Mouse (Mus musculus) kidney, postnatal 25 days (tissue): ENCODE measurements around the gene Mrpl1.
A peak's percentile ranks its signal among the peaks of the same experiment; 100 is the strongest.

Experiments used
- DNase-seq, 2 experiments: peaks; one replicate each; pipeline ENCODE4 v3.0.0; 2021; ENCODE audit warnings: mixed read lengths in 2 of 2

The Mrpl1 gene

DNA sequence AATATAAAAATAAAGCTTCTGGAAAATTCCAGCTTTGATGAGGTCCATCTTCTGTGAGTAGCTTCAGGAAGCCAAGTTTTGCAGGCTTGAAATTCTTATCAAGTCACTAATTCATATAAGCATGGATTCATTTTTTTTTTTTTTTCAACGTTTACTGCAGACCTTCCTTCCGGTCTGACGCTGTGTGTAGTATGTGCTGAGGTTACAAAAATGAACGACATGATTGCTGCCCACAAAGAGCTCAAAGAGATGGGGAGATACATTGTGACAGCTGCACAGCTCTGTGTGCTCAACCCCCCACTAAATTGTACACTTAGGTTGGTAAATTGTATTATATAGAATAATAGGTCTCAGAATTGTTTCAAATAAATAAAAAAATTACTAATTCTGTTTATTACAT, 750 bp upstream of the Mrpl1 start:
- no peak for DNase-seq

DNA sequence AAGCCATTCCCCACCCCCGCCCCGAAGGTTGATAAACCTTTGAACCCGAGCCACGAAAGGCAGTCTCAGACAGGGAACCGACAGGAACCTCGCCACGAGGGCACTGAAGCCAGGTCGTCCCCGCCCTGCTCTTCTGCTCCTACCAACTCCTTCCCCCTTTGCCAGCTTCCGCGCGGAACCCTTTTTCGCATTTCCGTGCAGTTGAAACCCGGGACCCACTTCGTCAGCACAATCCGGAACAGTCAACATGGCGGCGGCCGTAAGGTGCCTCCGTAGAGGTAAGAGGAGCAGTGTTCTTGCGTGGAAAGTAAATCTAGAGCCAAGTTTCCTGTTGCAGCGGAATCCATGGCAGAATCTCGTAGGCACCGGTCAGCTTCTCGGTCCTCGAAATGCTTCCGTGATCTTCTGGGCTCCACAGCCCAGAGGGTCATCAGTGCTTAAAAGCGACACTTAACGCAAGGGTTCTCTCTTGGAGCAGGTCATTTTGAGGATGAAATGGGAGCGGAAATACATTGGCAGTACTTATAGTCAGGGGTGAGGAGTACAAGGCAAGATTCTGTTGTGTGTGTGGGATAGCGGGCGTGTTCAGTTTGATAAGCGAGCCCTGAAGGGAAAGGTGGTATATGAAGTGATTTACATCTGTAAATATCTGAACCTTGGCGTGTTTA, 757 bp downstream of the Mrpl1 start:
- DNase-seq: peak; percentile 93 to 95

DNA sequence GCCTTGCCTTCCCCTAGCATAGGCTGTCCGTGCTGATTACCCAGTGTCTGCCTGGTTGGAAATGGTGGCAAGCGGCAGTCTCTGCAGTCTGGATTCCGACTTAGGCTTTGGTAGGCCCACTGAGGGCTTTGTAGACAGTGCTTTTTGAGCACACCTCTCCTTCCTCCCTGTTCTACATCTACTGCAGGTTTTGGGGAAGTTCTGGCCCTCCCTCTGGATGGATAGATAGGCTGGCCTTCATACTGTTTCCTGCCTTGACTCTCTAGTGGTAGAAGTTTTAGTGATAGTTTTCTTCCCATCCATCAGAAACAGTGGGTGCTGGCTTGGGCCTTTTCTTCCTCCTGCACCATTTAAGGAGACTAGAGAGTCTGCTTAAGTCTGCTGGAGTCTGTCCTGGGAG, 9.4 kb downstream of the Mrpl1 start:
- DNase-seq: no peak

DNA sequence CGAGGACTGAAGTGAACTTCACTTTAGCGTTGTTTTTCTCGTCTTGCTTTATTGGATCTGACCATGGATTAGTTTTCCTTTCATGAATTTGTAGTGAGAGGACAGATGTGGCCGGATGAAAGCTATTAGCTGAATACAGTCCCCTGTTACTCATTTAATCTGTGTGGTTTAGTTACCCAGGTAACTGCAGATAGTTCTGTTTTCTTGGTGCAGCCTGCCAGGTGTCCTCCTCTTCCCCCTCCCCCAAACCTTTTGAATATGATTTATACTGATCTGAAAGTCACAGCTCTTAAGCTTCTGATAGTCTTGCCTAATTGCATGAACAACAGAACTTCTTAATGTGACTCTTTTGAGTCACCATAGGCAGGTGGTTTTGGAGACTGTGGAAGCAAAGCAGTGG, 10.2 kb downstream of the Mrpl1 start:
- no peak for DNase-seq

DNA sequence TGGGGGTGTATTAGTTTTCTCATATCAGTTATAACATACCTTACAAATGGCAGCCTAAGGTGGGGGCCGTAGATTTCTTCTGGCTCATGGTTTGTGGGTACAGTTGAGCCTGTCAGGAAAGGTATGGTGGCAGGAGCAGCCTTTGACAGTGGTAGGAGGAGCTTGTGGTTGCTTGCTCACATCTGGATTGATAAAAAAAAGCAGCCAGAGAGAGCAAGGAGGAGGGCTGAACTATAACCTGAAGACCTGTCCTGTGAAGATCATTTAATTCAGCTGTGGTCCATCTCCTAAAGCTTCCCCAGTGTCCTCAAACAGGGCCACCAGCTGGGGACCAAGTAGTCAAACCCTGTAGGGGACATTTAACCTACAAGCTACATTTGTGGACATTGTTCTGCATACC, 12.0 kb downstream of the Mrpl1 start:
- no peak for DNase-seq

DNA sequence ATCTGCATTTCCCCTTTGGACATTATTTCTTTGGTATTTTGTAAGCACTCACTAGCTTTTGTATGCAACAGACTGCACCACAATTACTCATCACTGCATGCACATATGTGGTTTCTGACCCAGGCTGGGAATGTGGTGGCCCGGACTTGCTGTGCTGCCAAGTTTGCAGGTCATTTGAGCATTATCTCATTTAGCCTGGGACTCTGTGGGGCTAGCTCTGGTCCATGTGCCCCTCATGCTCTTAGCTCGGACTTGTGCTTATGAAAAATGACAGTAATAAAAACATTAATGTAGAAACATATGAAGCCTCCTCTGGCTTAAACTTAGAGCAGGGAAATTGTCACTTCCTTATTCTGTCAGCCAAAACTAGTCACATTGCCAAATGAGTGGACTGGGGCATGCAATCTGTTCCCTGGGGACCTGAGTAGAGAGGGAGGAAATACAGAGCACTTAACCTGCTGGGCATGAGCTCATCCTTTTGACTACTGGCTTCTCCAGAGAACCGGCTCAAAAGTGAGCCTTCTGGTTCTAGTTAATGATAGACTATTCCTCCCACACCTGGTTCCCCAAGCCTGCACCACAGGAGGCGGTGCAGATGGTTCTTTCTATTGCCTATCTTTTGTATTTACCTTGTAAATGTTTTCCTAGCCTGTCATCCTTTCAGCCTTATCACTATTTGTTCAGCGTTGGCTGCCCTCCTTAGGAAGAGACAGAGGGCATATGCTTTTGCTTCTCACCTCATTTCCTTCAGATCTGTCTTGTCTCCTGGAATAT, 12.7 kb downstream of the Mrpl1 start:
- peak; percentile 18 to 59 for DNase-seq

DNA sequence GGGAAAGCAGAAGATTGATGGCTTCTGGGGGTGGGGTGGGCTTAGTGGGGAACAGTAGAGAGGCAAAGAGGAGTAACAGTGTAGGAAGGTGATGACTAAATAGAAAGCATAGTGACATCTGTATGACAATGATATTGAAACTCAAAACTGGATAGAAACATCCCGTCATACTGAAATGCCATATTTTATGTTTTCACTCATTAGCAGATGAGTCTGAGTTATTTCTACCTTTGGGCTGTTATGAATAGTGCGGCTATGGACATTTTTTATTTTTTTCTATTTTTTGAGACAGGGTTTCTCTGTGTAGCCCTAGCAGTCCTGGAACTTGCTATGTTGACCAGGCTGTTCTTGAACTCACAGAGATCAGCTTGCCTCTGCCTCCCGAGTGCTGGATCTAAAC, 13.7 kb downstream of the Mrpl1 start:
- no peak for DNase-seq

DNA sequence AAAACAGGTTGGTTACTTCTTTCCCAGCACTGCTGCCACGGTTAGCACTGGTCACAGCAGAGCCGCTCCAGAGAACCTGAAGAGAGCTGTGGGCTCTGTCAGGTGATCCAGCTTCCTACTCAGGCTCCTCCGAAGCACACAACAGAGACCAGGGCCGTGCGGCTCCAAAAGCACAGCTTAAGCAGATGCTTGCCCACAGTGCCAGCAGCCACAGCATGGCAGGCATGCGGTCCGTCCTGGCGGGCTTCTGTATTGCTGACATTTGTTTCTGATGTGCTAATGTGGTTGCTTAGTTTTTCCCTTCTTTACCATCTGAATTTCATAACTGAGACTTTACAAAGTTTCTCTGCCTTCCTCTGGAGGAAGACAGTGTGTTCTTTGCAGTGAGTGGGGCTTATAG, 17.2 kb downstream of the Mrpl1 start:
- no peak for DNase-seq

DNA sequence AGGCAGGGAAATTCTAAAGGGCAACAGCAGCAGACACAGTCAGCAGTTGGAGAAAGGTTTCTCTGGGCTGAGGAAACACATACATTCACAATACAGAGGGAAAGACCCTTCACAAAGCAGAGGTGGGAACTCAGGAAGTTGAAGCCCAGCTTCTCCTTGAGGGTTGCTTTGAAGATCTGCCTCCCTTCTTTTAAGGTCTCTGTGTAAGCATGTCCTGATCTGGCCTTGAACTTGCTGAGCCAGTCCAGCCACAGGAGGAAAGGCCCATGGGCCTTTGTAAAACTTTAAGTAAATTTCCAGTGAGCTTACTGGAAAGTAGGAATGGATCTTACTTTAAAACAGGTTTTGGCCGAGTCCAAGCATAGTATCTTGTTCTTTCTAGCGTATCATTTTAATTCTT, 19.7 kb downstream of the Mrpl1 start:
- no peak for DNase-seq

DNA sequence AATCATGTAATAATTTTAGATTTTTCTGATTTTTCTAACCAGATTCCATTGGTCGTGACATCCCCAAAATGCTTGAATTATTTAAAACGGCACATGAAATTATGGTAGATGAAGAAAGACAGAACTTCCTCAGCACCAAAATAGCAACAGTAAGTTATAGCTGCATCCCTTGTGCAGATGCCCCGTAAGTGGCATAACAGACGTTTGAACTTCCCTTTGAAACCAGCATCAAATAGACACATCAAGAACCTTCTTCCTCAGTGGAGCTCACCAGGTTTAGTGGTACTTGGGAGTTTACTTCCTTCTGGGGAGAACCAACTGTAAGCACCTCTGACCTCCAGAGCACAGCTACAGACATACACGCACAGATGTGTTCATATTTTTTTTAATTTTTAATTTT, 29.5 kb downstream of the Mrpl1 start:
- DNase-seq: no peak

DNA sequence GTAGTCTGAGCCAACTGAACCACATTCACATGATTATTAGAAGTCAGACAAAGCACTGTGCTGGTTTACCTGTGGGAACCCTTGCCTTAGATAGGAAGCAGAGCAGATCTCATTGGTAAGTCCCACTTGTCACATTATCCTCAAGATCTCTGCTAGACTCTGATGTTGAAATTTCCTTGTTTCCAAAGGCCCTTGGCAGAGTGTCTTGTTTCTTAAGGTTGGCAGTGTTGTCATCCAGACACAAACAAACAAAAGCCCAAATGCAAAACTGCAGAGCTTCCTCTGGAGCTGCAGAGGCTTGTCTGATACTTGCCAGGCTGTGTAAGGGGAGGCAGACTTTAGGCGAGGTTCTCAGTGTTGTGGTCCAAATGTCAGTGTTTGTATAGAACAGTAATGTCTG, 31.6 kb downstream of the Mrpl1 start:
- no peak for DNase-seq

DNA sequence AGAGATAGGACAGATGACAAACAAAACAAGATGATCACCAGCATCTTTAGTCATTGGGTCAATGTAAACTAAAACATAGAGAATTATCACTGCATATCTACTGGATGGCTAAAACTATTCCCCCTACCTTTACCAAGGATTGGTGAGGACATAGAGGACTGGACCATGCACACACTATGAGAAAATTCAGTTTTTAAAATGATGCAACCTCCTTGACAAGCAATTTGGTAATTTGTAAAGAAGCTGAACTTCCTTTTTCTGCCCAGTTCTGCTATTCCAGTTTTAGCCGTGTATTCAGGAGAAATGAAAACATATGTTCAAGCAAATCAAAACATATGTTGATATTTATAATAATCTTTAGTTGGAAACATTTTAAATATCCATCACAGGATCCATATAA, 35.2 kb downstream of the Mrpl1 start:
- DNase-seq: no peak

DNA sequence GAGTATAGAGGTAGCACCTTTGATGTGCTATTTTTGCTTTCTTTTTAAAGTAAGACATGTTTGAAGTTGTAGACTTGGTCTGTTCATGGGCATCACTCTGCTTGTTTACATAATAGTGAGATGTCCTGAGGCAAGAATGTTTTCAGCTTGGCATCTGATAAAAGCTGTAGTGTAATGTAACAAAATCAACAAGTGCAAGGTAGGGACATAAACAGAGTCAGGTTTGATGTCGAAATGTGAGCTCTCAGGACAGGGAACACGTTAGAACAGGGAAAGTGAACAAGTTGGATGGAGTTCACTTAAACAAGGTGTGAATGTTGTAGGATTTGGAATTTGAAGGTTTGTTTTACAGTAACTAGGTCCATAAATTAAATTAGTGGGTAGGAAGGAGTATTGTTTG, 44.7 kb downstream of the Mrpl1 start:
- DNase-seq: no peak

DNA sequence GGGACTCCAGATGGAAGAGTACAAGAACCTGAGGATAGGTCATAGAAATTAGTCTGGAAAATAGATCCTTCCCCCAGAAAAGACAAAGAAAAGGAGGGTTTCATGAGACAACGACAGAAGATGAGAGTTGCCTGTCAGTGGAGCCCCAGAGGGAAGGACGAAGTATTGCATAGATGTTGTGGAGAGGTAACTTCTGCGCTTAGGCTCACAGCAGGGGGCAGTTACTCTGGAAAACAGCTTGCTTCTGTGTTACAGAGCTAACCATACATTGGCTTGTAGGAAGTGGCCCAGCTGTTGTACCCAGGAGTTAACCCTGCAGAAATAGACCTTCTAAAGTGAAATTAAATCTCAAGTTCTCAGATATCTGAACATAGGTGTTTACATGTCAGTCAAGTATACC, 45.9 kb downstream of the Mrpl1 start:
- DNase-seq: no peak

DNA sequence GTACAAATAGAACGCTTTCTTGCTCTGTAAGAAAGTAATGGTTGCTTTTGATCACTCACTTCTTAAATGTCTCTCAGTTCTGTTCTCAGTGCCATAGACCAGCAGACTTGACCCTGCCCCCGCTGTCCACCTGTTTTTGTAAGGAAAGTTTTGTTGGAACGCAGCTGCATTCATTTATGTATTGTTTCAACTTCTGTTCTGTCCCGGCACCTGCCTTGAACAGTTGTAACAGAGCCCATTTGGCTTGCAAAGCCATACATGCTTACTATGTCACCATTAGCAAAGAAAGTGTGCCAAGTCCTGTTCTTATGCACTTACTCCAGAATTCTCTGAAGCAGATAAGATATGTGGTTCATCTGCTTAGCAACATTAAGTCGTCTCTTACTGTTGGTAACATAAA, 48.9 kb downstream of the Mrpl1 start:
- no peak for DNase-seq

DNA sequence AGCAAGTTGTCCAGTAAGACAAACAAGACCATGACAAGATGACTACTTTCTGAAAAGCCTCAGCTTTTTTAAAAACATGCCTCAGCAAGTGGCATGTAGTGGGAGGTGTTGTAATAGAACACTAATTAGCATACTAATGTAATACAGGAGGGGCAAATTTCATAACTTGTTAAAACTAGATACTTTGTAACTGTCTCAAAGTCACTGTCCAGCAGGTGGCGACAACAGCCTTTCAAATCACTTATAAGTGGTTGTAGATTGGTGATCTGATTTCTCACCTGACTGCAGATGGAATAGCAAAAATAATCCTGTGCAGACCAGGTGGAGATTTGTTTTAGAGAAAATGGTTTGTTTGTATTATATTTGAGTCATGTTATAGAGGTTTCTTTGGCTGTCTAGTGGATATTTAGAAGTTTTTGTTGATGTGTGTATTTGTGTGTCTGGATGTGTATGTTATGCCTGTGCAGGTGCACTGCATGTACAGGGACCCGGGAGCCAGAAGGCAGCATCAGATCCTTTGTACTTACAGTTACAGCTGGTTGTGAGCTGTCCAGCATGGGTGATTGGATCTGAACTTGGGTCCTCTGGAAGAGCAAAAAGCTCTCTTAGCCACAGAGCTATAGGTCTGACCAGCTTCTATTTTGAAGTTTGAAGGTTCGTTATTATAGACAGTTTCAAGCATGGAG, 57.9 kb downstream of the Mrpl1 start:
- peak; percentile 66 to 90 for DNase-seq

DNA sequence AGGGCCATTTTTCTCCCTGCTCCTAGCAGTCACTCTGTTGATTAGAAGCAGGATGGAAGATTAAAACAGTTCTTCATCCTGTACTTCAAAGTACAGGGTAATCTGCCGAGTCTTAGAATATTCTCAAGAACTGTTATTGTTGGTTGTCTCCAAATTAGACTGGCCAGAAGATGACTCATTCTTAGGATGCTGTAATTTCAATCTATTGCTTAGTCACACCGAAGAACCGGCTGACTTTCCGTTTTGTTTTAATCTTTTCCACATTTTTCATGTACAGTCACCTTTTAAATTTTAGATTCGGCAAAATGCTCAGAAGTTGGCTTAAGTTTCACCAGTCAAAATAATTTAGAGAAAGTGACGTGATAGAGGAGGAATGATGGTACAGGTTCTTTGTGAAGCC, 61.8 kb downstream of the Mrpl1 start:
- DNase-seq: no peak

DNA sequence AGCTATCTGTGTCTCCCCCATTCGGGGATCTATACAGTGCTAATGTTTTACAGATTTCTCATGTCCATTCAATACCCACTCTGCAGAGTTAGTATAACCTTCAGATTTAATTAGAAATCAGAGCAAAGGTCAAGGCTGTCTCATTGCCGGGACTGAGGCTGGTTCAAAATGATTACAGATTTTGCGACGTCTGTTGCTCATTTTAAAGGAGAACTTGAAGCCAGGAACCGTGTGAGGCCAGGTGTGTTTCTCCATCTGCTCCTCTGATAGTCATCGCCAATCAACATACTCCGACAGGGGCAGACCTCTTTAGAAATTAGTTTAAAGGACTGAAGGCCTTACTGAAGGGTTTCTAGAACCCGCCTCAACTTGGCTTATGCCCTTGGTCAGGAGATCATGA, 96.5 kb downstream of the Mrpl1 start:
- DNase-seq: no peak

DNA sequence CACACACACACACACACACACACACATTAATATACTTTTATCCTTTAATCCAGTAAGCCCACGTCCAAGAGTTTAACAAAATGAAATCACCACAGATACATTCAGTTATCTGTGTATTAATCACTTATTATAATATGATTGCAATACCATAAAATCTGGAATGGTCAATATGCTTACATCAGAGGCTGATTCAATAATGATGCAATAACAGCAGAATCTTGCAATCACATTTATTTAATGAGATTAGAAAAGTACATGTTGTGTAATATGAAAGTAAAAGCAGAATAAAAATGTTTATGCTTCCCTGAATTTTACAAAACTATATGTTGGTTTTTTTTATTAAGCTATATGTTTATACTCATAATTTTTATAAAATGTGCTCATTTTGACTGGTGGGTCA, 97.0 kb downstream of the Mrpl1 start:
- no peak for DNase-seq

DNA sequence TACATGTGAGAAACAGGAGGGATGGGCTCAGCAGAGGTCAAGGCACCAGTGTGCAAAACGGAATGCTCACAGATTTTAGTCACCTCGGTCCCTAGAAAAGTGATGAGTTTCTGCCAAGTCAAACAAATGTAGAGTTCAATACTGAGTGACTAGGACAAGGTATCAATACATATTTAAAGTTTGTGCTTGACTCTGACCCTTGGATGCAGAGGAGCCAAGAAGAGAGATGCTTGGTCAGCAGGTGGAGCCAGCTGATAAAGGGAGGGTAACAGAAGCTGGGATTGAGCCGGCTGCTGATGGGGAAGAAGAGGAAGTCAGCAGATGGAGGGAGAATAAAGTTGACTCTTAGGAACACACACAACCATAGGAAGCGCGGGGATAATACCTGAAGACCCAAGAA, 97.5 kb downstream of the Mrpl1 start:
- DNase-seq: peak; percentile 35 to 43

DNA sequence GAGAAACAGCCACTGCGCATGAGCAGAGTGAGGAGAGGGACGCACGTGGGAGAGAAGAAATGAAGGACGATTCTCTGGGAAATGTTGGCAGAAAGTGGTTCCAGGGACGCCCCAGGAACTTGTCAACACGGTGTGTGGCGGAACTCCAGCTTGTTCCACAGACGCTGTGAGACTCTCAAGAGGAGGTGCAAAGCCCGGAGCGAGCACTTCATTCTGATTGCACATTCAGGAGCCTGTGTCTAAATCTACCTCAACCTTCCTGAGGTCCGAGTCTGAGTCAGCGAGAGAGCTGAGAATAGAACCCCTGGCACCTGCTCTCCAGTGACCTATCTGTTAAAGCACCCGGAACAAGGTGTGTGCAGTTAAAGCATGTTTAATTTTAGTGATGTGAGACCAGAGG, 98.8 kb downstream of the Mrpl1 start:
- no peak for DNase-seq

DNA sequence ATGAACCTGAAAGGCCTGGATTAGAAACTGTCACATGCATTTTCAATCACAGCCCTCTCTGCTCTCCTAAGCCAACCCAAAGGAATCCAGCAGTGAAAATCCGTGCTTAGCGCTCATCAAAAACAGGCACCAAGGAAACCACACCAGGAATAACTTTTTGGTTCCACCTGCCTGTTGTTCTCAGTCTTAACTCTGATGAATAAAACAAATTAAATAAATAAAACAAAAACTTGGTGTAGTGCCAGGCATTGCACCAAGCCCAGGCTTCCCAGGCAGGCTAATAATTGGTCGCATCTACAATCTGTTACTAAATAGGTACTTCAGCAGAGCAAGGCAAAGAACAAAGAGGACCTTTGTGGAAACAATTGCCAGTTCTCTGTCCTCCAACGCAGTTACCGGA, 99.4 kb downstream of the Mrpl1 start:
- no peak for DNase-seq

DNA sequence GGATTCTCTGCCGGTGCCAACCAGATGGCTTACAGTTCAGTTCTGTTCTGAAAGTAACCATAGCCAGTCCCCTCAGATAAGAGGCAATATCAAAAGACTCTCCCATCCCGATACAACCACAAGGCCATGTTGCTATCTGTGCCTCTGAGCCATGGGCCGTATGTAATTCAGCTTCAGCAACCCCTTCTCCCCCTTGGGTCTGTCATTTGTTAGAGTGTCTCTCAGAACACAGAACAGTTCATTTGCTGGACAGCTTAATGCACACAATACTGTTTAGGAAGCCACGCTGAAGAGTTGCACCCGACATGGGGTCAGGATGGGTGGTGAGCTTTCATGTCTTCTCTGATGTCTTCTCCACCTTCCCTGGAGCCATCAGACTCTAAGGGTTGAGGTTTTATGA, 100.3 kb downstream of the Mrpl1 start:
- DNase-seq: no peak

DNA sequence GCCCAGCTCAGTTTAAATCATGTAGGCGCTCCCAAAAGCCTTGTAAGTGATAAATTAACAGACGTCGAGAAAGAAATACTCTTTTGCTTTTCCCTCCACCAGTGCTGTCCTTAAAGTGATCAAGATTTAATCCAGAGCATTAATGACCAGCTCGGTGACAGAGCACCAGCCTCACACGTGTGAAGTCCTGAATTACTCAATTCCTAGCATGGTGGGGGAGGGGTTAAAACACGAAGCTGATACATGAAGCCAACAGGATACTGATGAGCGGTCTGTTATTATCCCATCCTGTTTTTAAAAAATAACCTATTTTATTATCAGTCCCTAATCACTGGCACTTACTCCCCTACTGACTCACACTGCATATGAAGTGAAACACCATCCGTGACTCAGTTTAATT, 102.4 kb downstream of the Mrpl1 start:
- DNase-seq: no peak
